Mouse (Mus musculus) C2C12 (cell line): ENCODE data around the gene Asxl1.

Experiments used
- CEBPB ChIP-seq: IDR thresholded peaks from one replicate; pipeline ENCODE4 v1.6.1; 2011; ENCODE audit warnings: low read depth, mild to moderate bottlenecking, control low read depth, moderate library complexity
- CTCF ChIP-seq: IDR thresholded peaks from one replicate; pipeline ENCODE4 v1.5.1; 2011; ENCODE audit not compliant: control insufficient read depth, insufficient read depth, insufficient read length
- FOSL1 ChIP-seq: IDR thresholded peaks from one replicate; pipeline ENCODE4 v1.8.0; 2011; ENCODE audit warnings: mild to moderate bottlenecking, low read length; ENCODE audit not compliant: poor library complexity, insufficient read depth, severe bottlenecking
- MYOG ChIP-seq: IDR thresholded peaks from one replicate; pipeline ENCODE4 v1.6.1; 2011; ENCODE audit not compliant: control insufficient read depth, insufficient read length; ENCODE audit errors: extremely low read depth
- USF1 ChIP-seq: IDR thresholded peaks from one replicate; pipeline ENCODE4 v1.6.1; 2011; ENCODE audit warnings: low read depth, mild to moderate bottlenecking, control low read depth, moderate library complexity

GRCm38 (mm10) chr2:153333822-153334232 lies 11.8 kb upstream of the Asxl1 start:
- TF ChIP-seq CTCF (no peak), FOSL1 (no peak), CEBPB (no peak), MYOG (no peak), USF1 (no peak)
